Mouse (Mus musculus) heart, embryonic 12.5 days (tissue): ENCODE results near the gene Gm20390. TPM values are rescaled to one million over a fixed set of nuclear protein-coding genes. Genes with fewer than 3 reads are reported as not detected.
"Not testable (repeated sequence)": the region's sequence is repeated elsewhere in the genome, so short reads cannot be mapped to it uniquely, and the experiment has no call there.

ENCODE experiments used
- ATAC-seq: fragments of 200-750 bp; cut with Nextera tagmentation; 2 replicates; pipeline ENCODE4 v1.8.0; 2017; ENCODE audit warnings: moderate TSS enrichment, moderate library complexity; ENCODE audit not compliant: insufficient number of reproducible peaks, low FRiP score
- H3K27ac ChIP-seq: fragments of 300-500 bp; sonication (generic); 2 replicates; pipeline ENCODE4 v1.5.1; 2016; ENCODE audit warnings: mild to moderate bottlenecking, moderate library complexity; ENCODE audit not compliant: poor library complexity, severe bottlenecking
- H3K27me3 ChIP-seq: fragments of 300-500 bp; sonication (generic); replicated peaks from 2 replicates; pipeline ENCODE4 v1.6.1; 2016; ENCODE audit warnings: mild to moderate bottlenecking, moderate library complexity
- H3K36me3 ChIP-seq: fragments of 300-500 bp; sonication (generic); 2 replicates; pipeline ENCODE4 v1.6.1; 2016; ENCODE audit warnings: mild to moderate bottlenecking, moderate library complexity
- H3K4me1 ChIP-seq: fragments of 300-500 bp; sonication (generic); replicated peaks from 2 replicates; pipeline ENCODE4 v1.6.1; 2016; ENCODE audit warnings: mild to moderate bottlenecking
- H3K4me2 ChIP-seq: fragments of 300-500 bp; sonication (generic); 2 replicates; pipeline ENCODE4 v1.6.1; 2016; ENCODE audit warnings: mild to moderate bottlenecking, moderate library complexity
- H3K4me3 ChIP-seq: fragments of 300-500 bp; sonication (generic); 2 replicates; pipeline ENCODE4 v1.5.1; 2016; ENCODE audit warnings: mild to moderate bottlenecking
- H3K9ac ChIP-seq: fragments of 300-500 bp; sonication (generic); 2 replicates; pipeline ENCODE4 v1.6.1; 2016; ENCODE audit warnings: mild to moderate bottlenecking, moderate library complexity
- H3K9me3 ChIP-seq: fragments of 300-500 bp; sonication (generic); replicated peaks from 2 replicates; pipeline ENCODE4 v1.6.1; 2016; ENCODE audit warnings: mild to moderate bottlenecking, moderate library complexity
- WGBS: fragments of 180-500 bp; shearing (Covaris S2); methylation state at CpG from one replicate; pipeline ENCODE4 v1.1.7; 2016; 5-methylcytosine and 5-hydroxymethylcytosine counted together
- polyA plus RNA-seq: library from polyadenylated mRNA; unstranded; fragments of >200 nt; fragmentation: Nextera tagmentation; extraction: Ambion mirVana; gene quantifications from 2 replicates; pipeline ENCODE4 v1.2.1, GENCODE M21; 2016

Gm20390 gene
- polyA plus RNA-seq, 1 experiment from 2014 or later: 292 TPM

- no peak overlapping the region for H3K4me2 ChIP-seq
- WGBS: 54% methylated on average over 2 of the region's 2 CpGs
- H3K36me3 ChIP-seq: peaks cover 33% of the 10 kb centered on the region
- no peak overlapping the region for H3K27ac ChIP-seq
- H3K27me3 ChIP-seq: no peaks in the 10 kb centered on the region
- no peak overlapping the region for H3K4me3 ChIP-seq
- no peak for ATAC-seq
- H3K9ac ChIP-seq: no peak overlapping the region
- no peaks in the 10 kb centered on the region for H3K4me1 ChIP-seq
- H3K9me3 ChIP-seq: no peaks in the 10 kb centered on the region
Observed at GRCm38 (mm10) chr11:93940906-93941305, 27.2 kb downstream of the Gm20390 start.

GRCm38 (mm10) chr11:93929106-93929505 is 39.0 kb downstream of the Gm20390 start:
- H3K9me3 ChIP-seq: no peaks in the 10 kb centered on the region
- no peak overlapping the region for H3K4me3 ChIP-seq
- no peaks in the 10 kb centered on the region for H3K4me1 ChIP-seq
- no peak overlapping the region for H3K9ac ChIP-seq
- no peak overlapping the region for H3K27ac ChIP-seq
- H3K4me2 ChIP-seq: no peak overlapping the region
- no peak for ATAC-seq
- H3K36me3 ChIP-seq: peaks cover 74% of the 10 kb centered on the region
- H3K27me3 ChIP-seq: no peaks in the 10 kb centered on the region

- peaks cover 58% of the 10 kb centered on the region for H3K36me3 ChIP-seq
- WGBS: 90% methylated on average over 2 of the region's 2 CpGs
- H3K27me3 ChIP-seq, H3K9ac ChIP-seq, ATAC-seq, H3K4me1 ChIP-seq, H3K4me3 ChIP-seq, H3K27ac ChIP-seq, H3K4me2 ChIP-seq, H3K9me3 ChIP-seq: not testable (repeated sequence)
Observed at GRCm38 (mm10) chr11:93915019-93915418, 53.1 kb downstream of the Gm20390 start.

GRCm38 (mm10) chr11:93911603-93912002 is 56.5 kb downstream of the Gm20390 start:
- Histone ChIP-seq H3K36me3 (peaks cover 66% of the 10 kb centered on the region), H3K9ac (no peak overlapping the region)
- 85% methylated on average over 3 of the region's 3 CpGs for WGBS

GRCm38 (mm10) chr11:93908829-93909228 is 59.3 kb downstream of the Gm20390 start:
- no peak for ATAC-seq
- no peak overlapping the region for H3K4me3 ChIP-seq
- no peak overlapping the region for H3K27ac ChIP-seq
- H3K9me3 ChIP-seq: no peaks in the 10 kb centered on the region
- no peak overlapping the region for H3K4me2 ChIP-seq
- H3K4me1 ChIP-seq: no peaks in the 10 kb centered on the region
- H3K36me3 ChIP-seq: peaks cover 67% of the 10 kb centered on the region
- no peak overlapping the region for H3K9ac ChIP-seq
- WGBS: 88% methylated on average over 9 of the region's 9 CpGs
- H3K27me3 ChIP-seq: no peaks in the 10 kb centered on the region

More at GRCm38 (mm10) chr11:93911603-93912002, 56.5 kb downstream of the Gm20390 start:
- Histone ChIP-seq H3K4me2 (no peak overlapping the region), H3K4me3 (no peak overlapping the region), H3K27ac (no peak overlapping the region), H3K9me3 (no peaks in the 10 kb centered on the region), H3K4me1 (no peaks in the 10 kb centered on the region), H3K27me3 (no peaks in the 10 kb centered on the region)
- no peak for ATAC-seq

GRCm38 (mm10) chr11:93907839-93908238 is 60.3 kb downstream of the Gm20390 start:
- no peak overlapping the region for H3K9ac ChIP-seq
- H3K36me3 ChIP-seq: peaks cover 62% of the 10 kb centered on the region
- ATAC-seq: no peak
- H3K4me2 ChIP-seq: no peak overlapping the region
- no peaks in the 10 kb centered on the region for H3K4me1 ChIP-seq
- H3K27ac ChIP-seq: no peak overlapping the region
- H3K9me3 ChIP-seq: no peaks in the 10 kb centered on the region
- no peak overlapping the region for H3K4me3 ChIP-seq
- 90% methylated on average over 3 of the region's 3 CpGs for WGBS
- no peaks in the 10 kb centered on the region for H3K27me3 ChIP-seq

- WGBS: 77% methylated on average over 4 of the region's 4 CpGs
- Histone ChIP-seq H3K4me2 (no peak overlapping the region), H3K27ac (no peak overlapping the region), H3K9me3 (no peaks in the 10 kb centered on the region), H3K4me3 (no peak overlapping the region), H3K27me3 (no peaks in the 10 kb centered on the region), H3K36me3 (peaks cover 59% of the 10 kb centered on the region), H3K9ac (no peak overlapping the region), H3K4me1 (no peaks in the 10 kb centered on the region)
- ATAC-seq: no peak
Observed at GRCm38 (mm10) chr11:93906834-93907233, 61.3 kb downstream of the Gm20390 start.

Other genes starting within 250 kb of the Gm20390 start
- gene Utp18, start 82.5 kb downstream of the Gm20390 start, polyA plus RNA-seq: 26.0 and 26.7 TPM in 2 replicates
- gene Mbtd1, start 82.4 kb downstream of the Gm20390 start, polyA plus RNA-seq: 24.7 and 26.6 TPM in 2 replicates
- 311 and 320 TPM in 2 replicates for gene Nme2, start 12.0 kb downstream of the Gm20390 start, polyA plus RNA-seq
- gene Nme1, start 228 bp upstream of the Gm20390 start, polyA plus RNA-seq: 88.4 and 101 TPM in 2 replicates
- 48.3 and 49.1 TPM in 2 replicates for gene Spag9, start 27.8 kb upstream of the Gm20390 start, polyA plus RNA-seq
- gene Tob1, start 243.2 kb upstream of the Gm20390 start, polyA plus RNA-seq: 34.9 and 35.2 TPM in 2 replicates